ENCODE assay signal across 11 mouse cellular contexts in the genomic region with DNA sequence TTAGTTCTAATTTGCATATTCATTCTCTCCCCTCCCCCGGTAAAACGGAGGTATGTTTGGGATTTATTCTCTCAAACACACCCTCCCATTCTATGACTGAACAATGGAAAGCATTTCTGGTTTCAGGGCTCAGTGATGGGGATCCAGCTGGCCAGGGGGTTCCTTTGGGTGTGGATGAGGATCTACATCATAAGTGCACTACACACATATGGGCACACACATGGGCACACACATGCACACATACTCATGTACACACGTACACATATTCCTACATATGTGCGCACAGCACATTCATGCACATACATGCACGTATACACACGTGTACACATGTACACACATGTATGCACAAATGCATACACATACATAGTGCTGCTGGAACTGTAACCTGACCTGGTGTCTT.
DNase-seq lines count a peak whose midpoint lies in the region; ATAC-seq and TF ChIP-seq lines count a peak whose summit lies in the region.
"Had no signal": no experiment of that assay in that cellular context is flagged by ENCODE, and none has a peak within 500 bp of the region (broad histone marks: within the 10 kb centered on the region; RNA-seq: fewer than 3 reads in every experiment).

No protein-coding gene starts in this region.

- no peak for TF ChIP-seq POLR2A in heart, adult 2 months (IDR thresholded peaks at IDR 0.05; ENCODE audit: insufficient read depth, low read depth, low read length)

- no peak for TF ChIP-seq EP300 in heart, adult 2 months (IDR thresholded peaks at IDR 0.05; ENCODE audit: insufficient read depth, low read depth, low read length)
- no peak for TF ChIP-seq EP300 in liver, postnatal 0 days (IDR thresholded peaks at IDR 0.05; ENCODE audit: low read depth)

- peak overlapping the region; percentile 64 for H3K4me2 ChIP-seq in liver, embryonic 13.5 days
- H3K4me2 ChIP-seq in liver, postnatal 0 days (ENCODE audit: low read depth, low read length) = no peak overlapping the region; the same call in 1 of the 2 replicates
- H3K4me2 ChIP-seq in hindbrain, embryonic 14.5 days (replicated peaks) = no peak overlapping the region
- no peak overlapping the region for H3K4me2 ChIP-seq in intestine, embryonic 15.5 days (replicated peaks)

- H3K27ac ChIP-seq in heart, adult 2 months = peak overlapping the region; percentile 93
- no peak overlapping the region for H3K27ac ChIP-seq in liver, embryonic 13.5 days
- no peak overlapping the region for H3K27ac ChIP-seq in liver, postnatal 0 days (ENCODE audit: low read depth)
- H3K27ac ChIP-seq in hindbrain, embryonic 14.5 days = no peak overlapping the region
- H3K27ac ChIP-seq in intestine, embryonic 15.5 days = no peak overlapping the region
- H3K27ac ChIP-seq: embryonic facial prominence, embryonic 15.5 days had no signal

- intact Hi-C loops in heart, adult 2 months (cut with DNase I) = loop anchor here (2.0 to 5.0 kb wide), 3 partner anchors 66 to 1807 kb away; partner anchors contain the start of gene Zfp706
- intact Hi-C loops in left cerebral cortex, postnatal 14 days (cut with DNase I) = loop anchor here (5.0 kb wide), 1 partner anchor 62 kb away; no protein-coding TSS in a partner anchor

- DNase-seq in heart, adult 2 months = no peak
- no peak for DNase-seq in heart, postnatal 4 days
- DNase-seq in liver, embryonic 13.5 days = no peak
- no peak for DNase-seq in liver, postnatal 0 days
- no peak for DNase-seq in hindbrain, embryonic 14.5 days (ENCODE audit: low spot score)
- DNase-seq in left cerebral cortex, postnatal 14 days (ENCODE audit: low spot score in 2 of 2) = no peak
- DNase-seq: gastrocnemius, postnatal 14 days; lung, postnatal 36 days had no signal

- WGBS in heart, adult 2 months = 92% methylated on average over 6 of the region's 6 CpGs
- WGBS in liver, embryonic 13.5 days (ENCODE audit: insufficient replicate concordance) = 84% methylated on average over 6 of the region's 6 CpGs
- 84% methylated on average over 6 of the region's 6 CpGs for WGBS in liver, postnatal 0 days (ENCODE audit: insufficient replicate concordance)
- 89% methylated on average over 6 of the region's 6 CpGs for WGBS in hindbrain, embryonic 14.5 days
- WGBS in intestine, embryonic 15.5 days = 88% methylated on average over 6 of the region's 6 CpGs

- no peak overlapping the region for H3K4me3 ChIP-seq in heart, adult 2 months
- H3K4me3 ChIP-seq in liver, embryonic 13.5 days (replicated peaks) = no peak overlapping the region; the same call in 1 of the 2 replicates
- no peak overlapping the region for H3K4me3 ChIP-seq in liver, postnatal 0 days (ENCODE audit: low read depth, low read length)
- H3K4me3 ChIP-seq in hindbrain, embryonic 14.5 days (replicated peaks; ENCODE audit: low read length) = no peak overlapping the region
- no peak overlapping the region for H3K4me3 ChIP-seq in intestine, embryonic 15.5 days (replicated peaks)

- no peak for TF ChIP-seq CTCF in heart, adult 2 months (IDR thresholded peaks at IDR 0.05)
- TF ChIP-seq CTCF in liver, postnatal 0 days (IDR thresholded peaks at IDR 0.05; ENCODE audit: low read depth) = no peak

- H3K36me3 ChIP-seq in heart, adult 2 months (ENCODE audit: control insufficient read depth, insufficient read depth, low read length) = peaks cover 2% of the 10 kb centered on the region; the same call in 1 of the 2 replicates
- H3K36me3 ChIP-seq in liver, embryonic 13.5 days = no peaks in the 10 kb centered on the region
- no peaks in the 10 kb centered on the region for H3K36me3 ChIP-seq in liver, postnatal 0 days (replicated peaks; ENCODE audit: insufficient read depth, low read length)
- H3K36me3 ChIP-seq in hindbrain, embryonic 14.5 days (replicated peaks; ENCODE audit: control insufficient read depth, insufficient read depth) = no peaks in the 10 kb centered on the region
- H3K36me3 ChIP-seq in intestine, embryonic 15.5 days = no peaks in the 10 kb centered on the region
- H3K36me3 ChIP-seq: embryonic facial prominence, embryonic 15.5 days; heart, embryonic 12.5 days had no signal

- H3K79me2 ChIP-seq in heart, adult 2 months (replicated peaks; ENCODE audit: control insufficient read depth, insufficient read depth, low read length) = no peaks in the 10 kb centered on the region

- no peaks in the 10 kb centered on the region for H3K27me3 ChIP-seq in heart, adult 2 months (ENCODE audit: control insufficient read depth, insufficient read depth, low read length)
- no peaks in the 10 kb centered on the region for H3K27me3 ChIP-seq in liver, embryonic 13.5 days
- no peaks in the 10 kb centered on the region for H3K27me3 ChIP-seq in liver, postnatal 0 days (ENCODE audit: insufficient read depth, low read length)
- H3K27me3 ChIP-seq in hindbrain, embryonic 14.5 days (ENCODE audit: control insufficient read depth, insufficient read depth, low read length) = no peaks in the 10 kb centered on the region
- H3K27me3 ChIP-seq in intestine, embryonic 15.5 days (replicated peaks) = no peaks in the 10 kb centered on the region
- H3K27me3 ChIP-seq: embryonic facial prominence, embryonic 15.5 days; heart, embryonic 12.5 days had no signal

- H3K9ac ChIP-seq in heart, adult 2 months (ENCODE audit: low read depth, low read length) = no peak overlapping the region
- H3K9ac ChIP-seq in liver, embryonic 13.5 days = no peak overlapping the region
- no peak overlapping the region for H3K9ac ChIP-seq in liver, postnatal 0 days (replicated peaks)
- H3K9ac ChIP-seq in hindbrain, embryonic 14.5 days = no peak overlapping the region
- H3K9ac ChIP-seq in intestine, embryonic 15.5 days = no peak overlapping the region
- H3K9ac ChIP-seq: embryonic facial prominence, embryonic 15.5 days had no signal

- no peak for ATAC-seq in liver, embryonic 13.5 days (ENCODE audit: low read depth)
- no peak for ATAC-seq in liver, postnatal 0 days
- ATAC-seq in hindbrain, embryonic 14.5 days (ENCODE audit: low FRiP score) = peak; percentile 21; the same call in 1 of the 2 replicates
- ATAC-seq in intestine, embryonic 15.5 days = 0 out of 2 replicates have a peak, but pooled peaks have one; percentile 3

- H3K4me1 ChIP-seq in heart, adult 2 months (ENCODE audit: control insufficient read depth, insufficient read depth, low read length) = peaks cover 3% of the 10 kb centered on the region
- peaks cover 23% of the 10 kb centered on the region for H3K4me1 ChIP-seq in liver, embryonic 13.5 days (replicated peaks)
- H3K4me1 ChIP-seq in liver, postnatal 0 days (ENCODE audit: insufficient read depth) = peaks cover 7% of the 10 kb centered on the region; the same call in 1 of the 2 replicates
- H3K4me1 ChIP-seq in hindbrain, embryonic 14.5 days (replicated peaks; ENCODE audit: control insufficient read depth, insufficient read depth, low read length) = no peaks in the 10 kb centered on the region
- H3K4me1 ChIP-seq in intestine, embryonic 15.5 days (replicated peaks) = peaks cover 5% of the 10 kb centered on the region

- no peaks in the 10 kb centered on the region for H3K9me3 ChIP-seq in liver, embryonic 13.5 days (replicated peaks)
- H3K9me3 ChIP-seq in liver, postnatal 0 days (ENCODE audit: low read length) = no peaks in the 10 kb centered on the region
- no peaks in the 10 kb centered on the region for H3K9me3 ChIP-seq in hindbrain, embryonic 14.5 days (ENCODE audit: control insufficient read depth, low read length)
- no peaks in the 10 kb centered on the region for H3K9me3 ChIP-seq in intestine, embryonic 15.5 days
- H3K9me3 ChIP-seq: embryonic facial prominence, embryonic 15.5 days; heart, embryonic 12.5 days had no signal

Comparison
In these comparisons a context has a peak if more than half of its experiments do, and no peak if none do; other contexts are left out.
1. ATAC-seq: peak in hindbrain, embryonic 14.5 days (single experiment) and intestine, embryonic 15.5 days (single experiment); none in liver, embryonic 13.5 days (single experiment) and liver, postnatal 0 days (single experiment).